Mouse (Mus musculus) limb, embryonic 14.5 days (tissue): ENCODE measurements around the gene Akr1c14. TPM values are rescaled to one million over a fixed set of nuclear protein-coding genes. Genes with fewer than 3 reads are reported as not detected.

ENCODE experiments used
- ATAC-seq: fragments of 200-750 bp; cut with Nextera tagmentation; 2 replicates; pipeline ENCODE4 v1.8.0; 2017; ENCODE audit warnings: low read depth, moderate number of reproducible peaks, moderate TSS enrichment; ENCODE audit not compliant: low FRiP score
- DNase-seq: peaks from one replicate; pipeline ENCODE4 v3.0.0-alpha.2; 2015; ENCODE audit warnings: low spot score
- H3K27ac ChIP-seq: fragments of 300-500 bp; sonication (generic); replicated peaks from 2 replicates; pipeline ENCODE4 v1.5.1; 2014; ENCODE audit warnings: low read depth, mild to moderate bottlenecking, low read length, moderate library complexity, mixed read lengths
- H3K27me3 ChIP-seq: fragments of 300-500 bp; sonication (generic); 2 replicates; pipeline ENCODE4 v1.6.1; 2014; ENCODE audit warnings: low read length, mixed read lengths; ENCODE audit not compliant: control insufficient read depth, insufficient read depth
- H3K36me3 ChIP-seq: fragments of 300-500 bp; sonication (generic); 2 replicates; pipeline ENCODE4 v1.6.1; 2014; ENCODE audit warnings: mild to moderate bottlenecking, low read length, moderate library complexity, mixed read lengths; ENCODE audit not compliant: control insufficient read depth, insufficient read depth
- H3K4me1 ChIP-seq: fragments of 300-500 bp; sonication (generic); 2 replicates; pipeline ENCODE4 v1.6.1; 2014; ENCODE audit warnings: antibody characterized with exemption, low read length, mixed read lengths; ENCODE audit not compliant: control insufficient read depth, insufficient read depth
- H3K4me2 ChIP-seq: fragments of 300-500 bp; sonication (generic); replicated peaks from 2 replicates; pipeline ENCODE4 v1.6.1; 2014; ENCODE audit warnings: low read depth, mild to moderate bottlenecking, low read length, moderate library complexity; ENCODE audit not compliant: severe bottlenecking
- H3K4me3 ChIP-seq: fragments of 300-500 bp; sonication (generic); replicated peaks from 2 replicates; pipeline ENCODE4 v1.5.1; 2014; ENCODE audit warnings: low read length
- H3K9ac ChIP-seq: fragments of 300-500 bp; sonication (generic); 2 replicates; pipeline ENCODE4 v1.6.1; 2014; ENCODE audit warnings: mild to moderate bottlenecking, low read depth, low read length, moderate library complexity; ENCODE audit not compliant: severe bottlenecking
- H3K9me3 ChIP-seq: fragments of 300-500 bp; sonication (generic); 2 replicates; pipeline ENCODE4 v1.6.1; 2016; ENCODE audit warnings: low read length; ENCODE audit not compliant: control insufficient read depth
- POLR2A ChIP-seq: fragments of 200-500 bp; IDR thresholded peaks from 2 replicates; pipeline ENCODE4 v1.8.0; 2012; ENCODE audit warnings: inconsistent platforms, mild to moderate bottlenecking, moderate library complexity, borderline replicate concordance; ENCODE audit not compliant: insufficient read depth, insufficient read length; ENCODE audit errors: extremely low read depth
- WGBS: fragments of 180-500 bp; shearing (Covaris S2); extraction: QIAGEN DNeasy Blood & Tissue Kit; methylation state at CpG from one replicate; pipeline ENCODE4 v1.1.7; 2014; 5-methylcytosine and 5-hydroxymethylcytosine counted together
- polyA plus RNA-seq, 2 experiments: library from polyadenylated mRNA; depleted of rRNA in 1 of 2; stranded (reverse) in 1 of 2; unstranded in 1 of 2; fragments of >200 nt; fragmentation: Nextera tagmentation in 1 of 2; extraction: Ambion mirVana in 1 of 2; gene quantifications; 2 replicates each; pipeline versions ENCODE4 v1.2.1 to v1.2.3; 2012 to 2014

Gene Akr1c14
- polyA plus RNA-seq, 2 experiments, result 1.2 TPM

- Histone ChIP-seq H3K9me3 (no peaks in the 10 kb centered on the region), H3K9ac (no peak overlapping the region), H3K4me2 (no peak overlapping the region), H3K36me3 (no peaks in the 10 kb centered on the region), H3K4me1 (no peaks in the 10 kb centered on the region), H3K27ac (no peak overlapping the region), H3K4me3 (no peak overlapping the region), H3K27me3 (no peaks in the 10 kb centered on the region)
- 82% methylated on average over 3 of the region's 3 CpGs for WGBS
- no peak for TF ChIP-seq POLR2A
- DNase-seq, result no peak
- ATAC-seq, result no peak
These were observed 13.8 kb upstream of the Akr1c14 start for GRCm38 (mm10) chr13:4035052-4035451.

- ATAC-seq (no peak), DNase-seq (no peak)
- 68% methylated on average over 3 of the region's 3 CpGs for WGBS
- no peaks in the 10 kb centered on the region for H3K9me3 ChIP-seq
- no peak for TF ChIP-seq POLR2A
- H3K27me3 ChIP-seq, result no peaks in the 10 kb centered on the region
- no peak overlapping the region for H3K4me2 ChIP-seq
- no peaks in the 10 kb centered on the region for H3K4me1 ChIP-seq
- no peak overlapping the region for H3K4me3 ChIP-seq
- no peak overlapping the region for H3K9ac ChIP-seq
- H3K27ac ChIP-seq, result no peak overlapping the region
- H3K36me3 ChIP-seq, result no peaks in the 10 kb centered on the region
These were observed 2.7 kb upstream of the Akr1c14 start for GRCm38 (mm10) chr13:4046113-4046512.

- no peaks in the 10 kb centered on the region for H3K36me3 ChIP-seq
- H3K4me2 ChIP-seq, result no peak overlapping the region
- ATAC-seq (no peak), DNase-seq (no peak)
- H3K4me1 ChIP-seq, result no peaks in the 10 kb centered on the region
- no peaks in the 10 kb centered on the region for H3K9me3 ChIP-seq
- no peak overlapping the region for H3K27ac ChIP-seq
- WGBS, result 58% methylated on average over 2 of the region's 2 CpGs
- no peak overlapping the region for H3K4me3 ChIP-seq
- TF ChIP-seq POLR2A, result no peak
- no peaks in the 10 kb centered on the region for H3K27me3 ChIP-seq
- no peak overlapping the region for H3K9ac ChIP-seq
These were observed 2.0 kb upstream of the Akr1c14 start for GRCm38 (mm10) chr13:4046841-4047240.

- Histone ChIP-seq H3K4me2 (no peak overlapping the region), H3K27me3 (no peaks in the 10 kb centered on the region), H3K4me1 (no peaks in the 10 kb centered on the region), H3K4me3 (no peak overlapping the region), H3K27ac (no peak overlapping the region), H3K9me3 (no peaks in the 10 kb centered on the region), H3K9ac (no peak overlapping the region), H3K36me3 (no peaks in the 10 kb centered on the region)
- no peak for DNase-seq
- ATAC-seq, result no peak
- no peak for TF ChIP-seq POLR2A
- 97% methylated on average over 1 of the region's 1 CpGs for WGBS
These were observed 585 bp upstream of the Akr1c14 start for GRCm38 (mm10) chr13:4048226-4048625.

GRCm38 (mm10) chr13:4049655-4050054 is 844 bp downstream of the Akr1c14 start:
- H3K4me3 ChIP-seq, result no peak overlapping the region
- H3K27me3 ChIP-seq, result no peaks in the 10 kb centered on the region
- H3K36me3 ChIP-seq, result no peaks in the 10 kb centered on the region
- no peaks in the 10 kb centered on the region for H3K4me1 ChIP-seq
- H3K9me3 ChIP-seq, result no peaks in the 10 kb centered on the region
- ATAC-seq (no peak), DNase-seq (no peak)
- H3K4me2 ChIP-seq, result no peak overlapping the region
- no peak for TF ChIP-seq POLR2A
- no peak overlapping the region for H3K27ac ChIP-seq
- no peak overlapping the region for H3K9ac ChIP-seq

- no peak overlapping the region for H3K4me3 ChIP-seq
- H3K4me1 ChIP-seq, result no peaks in the 10 kb centered on the region
- TF ChIP-seq POLR2A, result no peak
- DNase-seq (no peak), ATAC-seq (no peak)
- H3K27me3 ChIP-seq, result no peaks in the 10 kb centered on the region
- H3K9ac ChIP-seq, result no peak overlapping the region
- H3K9me3 ChIP-seq, result no peaks in the 10 kb centered on the region
- H3K4me2 ChIP-seq, result no peak overlapping the region
- H3K27ac ChIP-seq, result no peak overlapping the region
- no peaks in the 10 kb centered on the region for H3K36me3 ChIP-seq
- 75% methylated on average over 3 of the region's 3 CpGs for WGBS
These were observed 6.6 kb downstream of the Akr1c14 start for GRCm38 (mm10) chr13:4055450-4055849.
